Mouse (Mus musculus) midbrain, embryonic 12.5 days (tissue): ENCODE results near the gene Gm7942. TPM values are rescaled to one million over a fixed set of nuclear protein-coding genes. Genes with fewer than 3 reads are reported as not detected.
"Not testable (repeated sequence)": the region's sequence is repeated elsewhere in the genome, so short reads cannot be mapped to it uniquely, and the experiment has no call there.

ENCODE experiments used
- ATAC-seq: fragments of 200-750 bp; cut with Nextera tagmentation; 2 replicates; pipeline ENCODE4 v1.8.0; 2017; ENCODE audit warnings: low read depth, moderate TSS enrichment, moderate library complexity; ENCODE audit not compliant: low FRiP score
- H3K27ac ChIP-seq: fragments of 300-500 bp; sonication (generic); replicated peaks from 2 replicates; pipeline ENCODE4 v1.5.1; 2016; ENCODE audit warnings: mild to moderate bottlenecking
- H3K27me3 ChIP-seq: fragments of 300-500 bp; sonication (generic); 2 replicates; pipeline ENCODE4 v1.6.1; 2016; ENCODE audit warnings: mild to moderate bottlenecking
- H3K36me3 ChIP-seq: fragments of 300-500 bp; sonication (generic); 2 replicates; pipeline ENCODE4 v1.6.1; 2016
- H3K4me1 ChIP-seq: fragments of 300-500 bp; sonication (generic); 2 replicates; pipeline ENCODE4 v1.6.1; 2016
- H3K4me2 ChIP-seq: fragments of 300-500 bp; sonication (generic); replicated peaks from 2 replicates; pipeline ENCODE4 v1.6.1; 2016; ENCODE audit warnings: mild to moderate bottlenecking, moderate library complexity
- H3K4me3 ChIP-seq: fragments of 300-500 bp; sonication (generic); 2 replicates; pipeline ENCODE4 v1.5.1; 2016; ENCODE audit warnings: mild to moderate bottlenecking
- H3K9ac ChIP-seq: fragments of 300-500 bp; sonication (generic); replicated peaks from 2 replicates; pipeline ENCODE4 v1.6.1; 2016; ENCODE audit warnings: mild to moderate bottlenecking, moderate library complexity
- H3K9me3 ChIP-seq: fragments of 300-500 bp; sonication (generic); 2 replicates; pipeline ENCODE4 v1.6.1; 2016; ENCODE audit warnings: mild to moderate bottlenecking
- WGBS: fragments of 180-500 bp; shearing (Covaris S2); methylation state at CpG from one replicate; pipeline ENCODE4 v1.1.7; 2016; 5-methylcytosine and 5-hydroxymethylcytosine counted together
- polyA plus RNA-seq: library from polyadenylated mRNA; unstranded; fragments of >200 nt; fragmentation: Nextera tagmentation; extraction: Ambion mirVana; gene quantifications from 2 replicates; pipeline ENCODE4 v1.2.1, GENCODE M21; 2016

The Gm7942 gene
- polyA plus RNA-seq: not detected in 2 replicates

DNA sequence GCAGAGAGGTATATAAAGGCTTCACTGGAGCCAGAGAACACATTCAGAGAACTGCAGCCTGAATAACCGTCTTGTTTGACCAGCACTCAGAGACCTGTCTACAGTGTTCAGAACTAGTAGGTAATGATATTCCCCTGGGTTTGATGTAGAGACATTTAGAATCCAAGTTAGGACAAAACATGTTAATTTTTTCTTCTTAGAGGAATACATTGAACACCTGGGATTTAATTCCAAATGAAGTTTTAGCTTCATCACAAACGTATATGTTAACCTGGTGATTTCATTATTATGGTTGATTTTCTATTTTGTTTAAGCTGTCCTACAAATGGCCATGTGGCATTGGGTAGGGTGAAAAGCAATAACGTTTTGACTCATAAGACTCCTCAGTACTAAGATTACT is at the start of gene Gm7942:
Gene Gm7942, plus strand, starts transcription at position 301 of the 400 bp plus-strand sequence.
- H3K36me3 ChIP-seq, ATAC-seq, H3K4me2 ChIP-seq, H3K4me3 ChIP-seq, H3K9ac ChIP-seq, H3K9me3 ChIP-seq, H3K27me3 ChIP-seq, H3K27ac ChIP-seq, H3K4me1 ChIP-seq: not testable (repeated sequence)
- WGBS: no CpG with 5 or more reads among the region's 3 CpGs

Other genes with a start within 250 kb of the Gm7942 start
- not detected in 2 replicates for gene Gm3183, start 241.5 kb upstream of the Gm7942 start, polyA plus RNA-seq
- not detected in 2 replicates for gene Gm6367, start 118.3 kb upstream of the Gm7942 start, polyA plus RNA-seq
- not detected in 2 replicates for gene Gm16513, start 75.7 kb downstream of the Gm7942 start, polyA plus RNA-seq
- gene Gm10424, start 165.8 kb downstream of the Gm7942 start, polyA plus RNA-seq: not detected in 2 replicates
- gene Gm3259, start 199.0 kb downstream of the Gm7942 start, polyA plus RNA-seq: not detected in 2 replicates